ENCODE assay signal across 13 mouse cellular contexts in the genomic region with DNA sequence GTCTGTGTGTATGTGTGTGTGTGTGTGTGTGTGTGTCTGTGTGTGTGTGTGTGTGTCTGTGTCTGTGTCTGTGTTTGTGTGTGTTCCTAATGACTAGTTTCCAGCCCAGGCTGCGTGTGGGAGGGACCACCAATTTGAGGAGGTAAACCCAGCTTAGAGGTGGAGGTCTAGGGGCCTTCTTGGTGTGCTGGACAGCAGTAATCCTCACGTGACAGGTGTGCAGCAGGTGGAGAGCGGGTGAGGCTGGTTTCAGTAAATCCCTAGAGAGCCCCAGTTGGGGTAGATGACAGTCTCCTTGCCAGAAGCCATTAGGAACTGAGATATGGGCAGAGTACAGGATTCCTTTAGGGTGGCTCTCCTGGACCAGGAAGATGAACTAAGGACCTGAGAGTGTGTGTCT. TPM values are rescaled to one million over a fixed set of nuclear protein-coding genes. Genes with fewer than 3 reads are reported as not detected.
DNase-seq lines count a peak whose midpoint lies in the region; ATAC-seq and TF ChIP-seq lines count a peak whose summit lies in the region.
"Had no signal": no experiment of that assay in that cellular context is flagged by ENCODE, and none has a peak within 500 bp of the region (broad histone marks: within the 10 kb centered on the region; RNA-seq: fewer than 3 reads in every experiment).

No protein-coding gene starts in this region.

- H3K4me2 ChIP-seq in forebrain, embryonic 12.5 days: no peak overlapping the region
- H3K4me2 ChIP-seq in forebrain, postnatal 0 days (ENCODE audit: low read depth): no peak overlapping the region
- no peak overlapping the region for H3K4me2 ChIP-seq in hindbrain, embryonic 12.5 days (replicated peaks)
- no peak overlapping the region for H3K4me2 ChIP-seq in hindbrain, postnatal 0 days (ENCODE audit: low read depth, low read length)
- H3K4me2 ChIP-seq in midbrain, embryonic 12.5 days (replicated peaks): no peak overlapping the region
- H3K4me2 ChIP-seq in midbrain, embryonic 16.5 days (ENCODE audit: low read length): no peak overlapping the region
- no peak overlapping the region for H3K4me2 ChIP-seq in limb, embryonic 12.5 days
- H3K4me2 ChIP-seq: hindbrain, embryonic 15.5 days had no signal

- H3K36me3 ChIP-seq in forebrain, embryonic 12.5 days (replicated peaks): peaks cover 52% of the 10 kb centered on the region
- H3K36me3 ChIP-seq in forebrain, postnatal 0 days (ENCODE audit: insufficient read depth): peaks cover 27% of the 10 kb centered on the region
- H3K36me3 ChIP-seq in hindbrain, embryonic 12.5 days: peaks cover 56% of the 10 kb centered on the region
- H3K36me3 ChIP-seq in hindbrain, postnatal 0 days (ENCODE audit: insufficient read depth, low read length): peaks cover 29% of the 10 kb centered on the region
- H3K36me3 ChIP-seq in midbrain, embryonic 12.5 days: peaks cover 79% of the 10 kb centered on the region
- peaks cover 22% of the 10 kb centered on the region for H3K36me3 ChIP-seq in midbrain, embryonic 16.5 days (ENCODE audit: control insufficient read depth, insufficient read depth, low read length)
- H3K36me3 ChIP-seq in limb, embryonic 12.5 days: peaks cover 57% of the 10 kb centered on the region

- H3K9me3 ChIP-seq in forebrain, embryonic 12.5 days: no peaks in the 10 kb centered on the region
- H3K9me3 ChIP-seq in forebrain, postnatal 0 days (ENCODE audit: low read length): no peaks in the 10 kb centered on the region
- H3K9me3 ChIP-seq in hindbrain, embryonic 12.5 days (replicated peaks): no peaks in the 10 kb centered on the region
- no peaks in the 10 kb centered on the region for H3K9me3 ChIP-seq in hindbrain, postnatal 0 days (ENCODE audit: low read length)
- no peaks in the 10 kb centered on the region for H3K9me3 ChIP-seq in midbrain, embryonic 12.5 days
- no peaks in the 10 kb centered on the region for H3K9me3 ChIP-seq in midbrain, embryonic 16.5 days (replicated peaks; ENCODE audit: control insufficient read depth, low read length, poor library complexity, severe bottlenecking)
- H3K9me3 ChIP-seq in limb, embryonic 12.5 days: no peaks in the 10 kb centered on the region
- H3K9me3 ChIP-seq: hindbrain, embryonic 15.5 days had no signal

- no peak for TF ChIP-seq CTCF in forebrain, postnatal 0 days (IDR thresholded peaks at IDR 0.05; ENCODE audit: low read depth)
- TF ChIP-seq CTCF in hindbrain, postnatal 0 days (IDR thresholded peaks at IDR 0.05; ENCODE audit: low read depth): no peak

- WGBS in forebrain, embryonic 12.5 days: 89% methylated on average over 3 of the region's 3 CpGs
- 70% methylated on average over 3 of the region's 3 CpGs for WGBS in forebrain, postnatal 0 days
- 91% methylated on average over 3 of the region's 3 CpGs for WGBS in hindbrain, embryonic 12.5 days
- 78% methylated on average over 3 of the region's 3 CpGs for WGBS in hindbrain, postnatal 0 days
- WGBS in midbrain, embryonic 12.5 days: 92% methylated on average over 3 of the region's 3 CpGs
- WGBS in midbrain, embryonic 16.5 days: 92% methylated on average over 3 of the region's 3 CpGs
- 83% methylated on average over 3 of the region's 3 CpGs for whole genome bisulfite sequencing in limb, embryonic 12.5 days

- no peak overlapping the region for H3K4me3 ChIP-seq in forebrain, embryonic 12.5 days (replicated peaks)
- H3K4me3 ChIP-seq in forebrain, postnatal 0 days (ENCODE audit: low read depth, low read length): no peak overlapping the region
- H3K4me3 ChIP-seq in hindbrain, embryonic 12.5 days: no peak overlapping the region
- no peak overlapping the region for H3K4me3 ChIP-seq in hindbrain, postnatal 0 days (ENCODE audit: low read length)
- H3K4me3 ChIP-seq in midbrain, embryonic 12.5 days: no peak overlapping the region
- no peak overlapping the region for H3K4me3 ChIP-seq in midbrain, embryonic 16.5 days (ENCODE audit: low read depth, low read length)
- H3K4me3 ChIP-seq in limb, embryonic 12.5 days (replicated peaks): no peak overlapping the region
- H3K4me3 ChIP-seq: hindbrain, embryonic 15.5 days had no signal

- DNase-seq in forebrain, postnatal 0 days: no peak
- DNase-seq in hindbrain, postnatal 0 days (ENCODE audit: low spot score): no peak
- DNase-seq in frontal cortex, adult 2 months (ENCODE audit: extremely low spot score in 1 of 2, low spot score in 1 of 2): no peak
- DNase-seq: cerebellum, adult 18-20 months; cerebellum, postnatal 36 days; left cerebral cortex, postnatal 4 days had no signal

- ATAC-seq in forebrain, embryonic 12.5 days (ENCODE audit: low FRiP score): no peak
- no peak for ATAC-seq in forebrain, postnatal 0 days
- ATAC-seq in hindbrain, embryonic 12.5 days (ENCODE audit: low FRiP score): no peak
- no peak for ATAC-seq in hindbrain, postnatal 0 days
- no peak for ATAC-seq in midbrain, embryonic 12.5 days (ENCODE audit: low FRiP score, low read depth)
- ATAC-seq in midbrain, embryonic 16.5 days: no peak
- no peak for ATAC-seq in limb, embryonic 12.5 days (ENCODE audit: insufficient number of reproducible peaks, insufficient read depth, low FRiP score, low TSS enrichment, low read depth)
- ATAC-seq: intestine, postnatal 0 days had no signal

- H3K9ac ChIP-seq in forebrain, embryonic 12.5 days: no peak overlapping the region
- H3K9ac ChIP-seq in forebrain, postnatal 0 days: no peak overlapping the region
- no peak overlapping the region for H3K9ac ChIP-seq in hindbrain, embryonic 12.5 days
- H3K9ac ChIP-seq in hindbrain, postnatal 0 days (replicated peaks; ENCODE audit: low read length): no peak overlapping the region
- H3K9ac ChIP-seq in midbrain, embryonic 12.5 days (replicated peaks): no peak overlapping the region
- H3K9ac ChIP-seq in midbrain, embryonic 16.5 days (ENCODE audit: low read depth, low read length): no peak overlapping the region
- H3K9ac ChIP-seq in limb, embryonic 12.5 days (replicated peaks): no peak overlapping the region
- H3K9ac ChIP-seq: hindbrain, embryonic 15.5 days had no signal

- H3K4me1 ChIP-seq in forebrain, embryonic 12.5 days: peaks cover 60% of the 10 kb centered on the region
- H3K4me1 ChIP-seq in forebrain, postnatal 0 days (ENCODE audit: insufficient read depth): peaks cover 11% of the 10 kb centered on the region
- H3K4me1 ChIP-seq in hindbrain, embryonic 12.5 days: peaks cover 51% of the 10 kb centered on the region
- H3K4me1 ChIP-seq in hindbrain, postnatal 0 days (ENCODE audit: insufficient read depth, low read length): peaks cover 11% of the 10 kb centered on the region
- peaks cover 56% of the 10 kb centered on the region for H3K4me1 ChIP-seq in midbrain, embryonic 12.5 days
- H3K4me1 ChIP-seq in midbrain, embryonic 16.5 days (ENCODE audit: control insufficient read depth, insufficient read depth, low read length): peaks cover 20% of the 10 kb centered on the region
- peaks cover 65% of the 10 kb centered on the region for H3K4me1 ChIP-seq in limb, embryonic 12.5 days (replicated peaks)

- H3K27ac ChIP-seq in forebrain, embryonic 12.5 days: peak overlapping the region; percentile 70
- no peak overlapping the region for H3K27ac ChIP-seq in forebrain, postnatal 0 days (ENCODE audit: low read depth, low read length)
- peak overlapping the region; percentile 66; the same call in 1 of the 2 replicates for H3K27ac ChIP-seq in hindbrain, embryonic 12.5 days
- no peak overlapping the region for H3K27ac ChIP-seq in hindbrain, postnatal 0 days
- H3K27ac ChIP-seq in midbrain, embryonic 12.5 days (replicated peaks): 0 out of 2 replicates have a peak overlapping the region, but pooled peaks have one; percentile 60
- H3K27ac ChIP-seq in midbrain, embryonic 16.5 days (ENCODE audit: low read length): no peak overlapping the region
- 0 out of 2 replicates have a peak overlapping the region, but pooled peaks have one; percentile 79 for H3K27ac ChIP-seq in limb, embryonic 12.5 days

- peaks cover 13% of the 10 kb centered on the region; the same call in 1 of the 2 replicates for H3K27me3 ChIP-seq in forebrain, embryonic 12.5 days
- H3K27me3 ChIP-seq in forebrain, postnatal 0 days (ENCODE audit: insufficient read depth, low read length): no peaks in the 10 kb centered on the region
- H3K27me3 ChIP-seq in hindbrain, embryonic 12.5 days: no peaks in the 10 kb centered on the region
- H3K27me3 ChIP-seq in hindbrain, postnatal 0 days (ENCODE audit: insufficient read depth, low read length): no peaks in the 10 kb centered on the region; the same call in 1 of the 2 replicates
- no peaks in the 10 kb centered on the region for H3K27me3 ChIP-seq in midbrain, embryonic 12.5 days
- no peaks in the 10 kb centered on the region for H3K27me3 ChIP-seq in midbrain, embryonic 16.5 days (ENCODE audit: control insufficient read depth, insufficient read depth, low read depth, low read length)
- H3K27me3 ChIP-seq in limb, embryonic 12.5 days: no peaks in the 10 kb centered on the region; the same call in 1 of the 2 replicates
- H3K27me3 ChIP-seq: hindbrain, embryonic 15.5 days had no signal

RNA-seq across cellular contexts. Expression of a gene that starts 36.3 kb away (rescaled TPM):
- polyA plus RNA-seq in forebrain, embryonic 12.5 days (2016; fragmentation: Nextera tagmentation; extraction: Ambion mirVana): 23.5 and 24.0 TPM in 2 replicates
- total RNA-seq in forebrain, postnatal 0 days (2014; rRNA removed): 19.3 and 26.5 TPM in 2 replicates
- 3.9 and 6.5 TPM in 2 replicates for polyA plus RNA-seq in forebrain, postnatal 0 days (2015; fragmentation: Nextera tagmentation; extraction: Ambion mirVana)
- polyA plus RNA-seq in hindbrain, embryonic 12.5 days (2016; fragmentation: Nextera tagmentation; extraction: Ambion mirVana): 21.9 and 23.8 TPM in 2 replicates
- 31.1 and 43.1 TPM in 2 replicates for total RNA-seq in hindbrain, postnatal 0 days (2014; rRNA removed)
- polyA plus RNA-seq in hindbrain, postnatal 0 days (2015; fragmentation: Nextera tagmentation; extraction: Ambion mirVana): 8.8 and 9.1 TPM in 2 replicates
- polyA plus RNA-seq in midbrain, embryonic 12.5 days (2016; fragmentation: Nextera tagmentation; extraction: Ambion mirVana): 25.1 and 26.1 TPM in 2 replicates
- polyA plus RNA-seq in midbrain, embryonic 16.5 days (2015; fragmentation: Nextera tagmentation; extraction: Ambion mirVana): 9.7 and 13.7 TPM in 2 replicates
- polyA plus RNA-seq in limb, embryonic 12.5 days (2016; fragmentation: Nextera tagmentation; extraction: Ambion mirVana): 18.3 and 18.5 TPM in 2 replicates
- 16.9 and 17.2 TPM in 2 replicates for polyA plus RNA-seq in frontal cortex, adult 2 months (2012; rRNA removed)

Comparison
In these comparisons a context has a peak if more than half of its experiments do, and no peak if none do; other contexts are left out.
1. H3K27ac ChIP-seq: peak in forebrain, embryonic 12.5 days (single experiment), hindbrain, embryonic 12.5 days (single experiment), midbrain, embryonic 12.5 days (single experiment) and limb, embryonic 12.5 days (single experiment); none in forebrain, postnatal 0 days (single experiment), hindbrain, postnatal 0 days (single experiment) and midbrain, embryonic 16.5 days (single experiment).